Mouse (Mus musculus) lung, postnatal 0 days (tissue): ENCODE results near the gene Ankzf1.

ENCODE experiments used
- CTCF ChIP-seq: IDR thresholded peaks from 2 replicates; pipeline ENCODE4 v1.5.1; 2016; ENCODE audit warnings: antibody characterized with exemption, mild to moderate bottlenecking
- EP300 ChIP-seq: IDR thresholded peaks from 2 replicates; pipeline ENCODE4 v1.6.1; 2016; ENCODE audit warnings: antibody characterized with exemption, mild to moderate bottlenecking, control low read depth

GRCm38 (mm10) chr1:75236117-75237050, 44.4 kb downstream of the Ankzf1 start, which contains the start of gene Dnajb2:
- TF ChIP-seq CTCF (no peak), EP300 (0 out of 2 replicates have a peak, but pooled peaks have one; percentile 15)
